Comparison of ENCODE assay signal across 15 mouse cellular contexts in the genomic region with DNA sequence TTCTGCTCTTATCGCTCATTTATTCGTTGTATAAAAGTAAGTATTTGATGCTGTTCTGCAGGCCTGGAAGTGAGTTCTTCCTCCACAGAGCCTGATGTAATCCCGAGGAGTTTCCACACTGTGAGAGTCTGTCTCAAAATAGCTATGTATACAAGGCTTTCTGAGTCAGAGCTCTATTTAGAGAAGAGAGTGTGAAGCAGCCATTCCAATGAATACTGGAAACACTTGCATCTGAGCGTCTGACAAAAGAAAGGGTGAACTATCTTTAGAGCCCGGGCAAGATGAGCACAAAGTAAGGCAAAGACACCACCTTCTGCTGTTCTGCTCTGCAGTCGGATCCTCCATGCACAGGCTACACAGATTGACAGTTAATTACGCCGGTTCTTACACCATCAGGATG.
DNase-seq lines count a peak whose midpoint lies in the region; ATAC-seq and TF ChIP-seq lines count a peak whose summit lies in the region.
"Had no signal": no experiment of that assay in that cellular context is flagged by ENCODE, and none has a peak within 500 bp of the region (broad histone marks: within the 10 kb centered on the region; RNA-seq: fewer than 3 reads in every experiment).

No protein-coding gene starts in this region.

- no peak for TF ChIP-seq EP300 in heart, postnatal 0 days (IDR thresholded peaks at IDR 0.05; ENCODE audit: low read depth)

- H3K4me3 ChIP-seq in heart, embryonic 10.5 days = no peak overlapping the region
- H3K4me3 ChIP-seq in heart, embryonic 12.5 days = no peak overlapping the region
- no peak overlapping the region for H3K4me3 ChIP-seq in heart, postnatal 0 days (ENCODE audit: low read depth, low read length)
- H3K4me3 ChIP-seq: kidney, embryonic 15.5 days; layer of hippocampus, adult 2 months; limb, embryonic 13.5 days had no signal

- DNase-seq in heart, embryonic 10.5 days (ENCODE audit: low spot score) = no peak
- no peak for DNase-seq in heart, postnatal 36 days
- DNase-seq in heart, postnatal 0 days (ENCODE audit: low spot score) = peak; percentile 18
- DNase-seq in right cerebral cortex, postnatal 14 days = peak; percentile 8
- DNase-seq in MN1 (ENCODE audit: low spot score) = no peak
- no peak for DNase-seq in embryo, embryonic 10 days (ENCODE audit: low spot score)
- DNase-seq: cerebellum, adult 11-12 months; lung, postnatal 36 days; midbrain, embryonic 14.5 days; thymus, adult 2 months had no signal

- H3K27me3 ChIP-seq in heart, embryonic 10.5 days (ENCODE audit: insufficient read depth, poor library complexity, severe bottlenecking) = no peaks in the 10 kb centered on the region
- H3K27me3 ChIP-seq in heart, embryonic 12.5 days (replicated peaks) = no peaks in the 10 kb centered on the region
- H3K27me3 ChIP-seq in heart, postnatal 0 days (ENCODE audit: control insufficient read depth, insufficient read depth, low read length) = no peaks in the 10 kb centered on the region
- H3K27me3 ChIP-seq: kidney, embryonic 15.5 days; limb, embryonic 13.5 days had no signal

- no peaks in the 10 kb centered on the region for H3K4me1 ChIP-seq in heart, embryonic 10.5 days
- H3K4me1 ChIP-seq in heart, embryonic 12.5 days (replicated peaks) = no peaks in the 10 kb centered on the region
- no peaks in the 10 kb centered on the region for H3K4me1 ChIP-seq in heart, postnatal 0 days (ENCODE audit: control insufficient read depth, insufficient read depth)
- H3K4me1 ChIP-seq: kidney, embryonic 15.5 days; limb, embryonic 13.5 days had no signal

- H3K4me2 ChIP-seq in heart, embryonic 12.5 days = no peak overlapping the region
- H3K4me2 ChIP-seq in heart, postnatal 0 days (ENCODE audit: low read depth, low read length) = no peak overlapping the region
- H3K4me2 ChIP-seq: kidney, embryonic 15.5 days; limb, embryonic 13.5 days had no signal

- H3K9me3 ChIP-seq in heart, embryonic 10.5 days = no peaks in the 10 kb centered on the region
- H3K9me3 ChIP-seq in heart, embryonic 12.5 days (replicated peaks) = no peaks in the 10 kb centered on the region
- H3K9me3 ChIP-seq in heart, postnatal 0 days (replicated peaks; ENCODE audit: control insufficient read depth, low read length) = no peaks in the 10 kb centered on the region
- H3K9me3 ChIP-seq: kidney, embryonic 15.5 days; limb, embryonic 13.5 days had no signal

- peak overlapping the region; percentile 36; the same call in 1 of the 2 replicates for H3K27ac ChIP-seq in heart, embryonic 10.5 days
- peak overlapping the region; percentile 71; the same call in 1 of the 2 replicates for H3K27ac ChIP-seq in heart, embryonic 12.5 days (ENCODE audit: poor library complexity, severe bottlenecking)
- 0 out of 2 replicates have a peak overlapping the region, but pooled peaks have one; percentile 30 for H3K27ac ChIP-seq in heart, postnatal 0 days (ENCODE audit: low read depth)
- H3K27ac ChIP-seq: kidney, embryonic 15.5 days; layer of hippocampus, adult 2 months; limb, embryonic 13.5 days had no signal

- H3K9ac ChIP-seq in heart, embryonic 12.5 days = no peak overlapping the region
- H3K9ac ChIP-seq in heart, postnatal 0 days (replicated peaks; ENCODE audit: low read depth, low read length) = no peak overlapping the region
- H3K9ac ChIP-seq: kidney, embryonic 15.5 days; limb, embryonic 13.5 days had no signal

- peak; percentile 29; the same call in 1 of the 2 replicates for ATAC-seq in heart, embryonic 12.5 days (ENCODE audit: insufficient number of reproducible peaks, low FRiP score)
- ATAC-seq in heart, postnatal 0 days (ENCODE audit: insufficient read depth, low read depth) = peak; percentile 75
- ATAC-seq: CD4-positive, CD25-positive, alpha-beta regulatory T cell, adult 4 months had no signal

- TF ChIP-seq CTCF in heart, postnatal 0 days (IDR thresholded peaks at IDR 0.05; ENCODE audit: low read depth) = no peak

- no peaks in the 10 kb centered on the region for H3K36me3 ChIP-seq in heart, embryonic 10.5 days
- H3K36me3 ChIP-seq in heart, embryonic 12.5 days = no peaks in the 10 kb centered on the region
- no peaks in the 10 kb centered on the region for H3K36me3 ChIP-seq in heart, postnatal 0 days (replicated peaks; ENCODE audit: control insufficient read depth, insufficient read depth, low read length)
- H3K36me3 ChIP-seq: kidney, embryonic 15.5 days; limb, embryonic 13.5 days had no signal

- WGBS in heart, embryonic 10.5 days = 63% methylated on average over 8 of the region's 8 CpGs
- 59% methylated on average over 8 of the region's 8 CpGs for WGBS in heart, embryonic 12.5 days
- WGBS in heart, postnatal 0 days = 52% methylated on average over 8 of the region's 8 CpGs

- intact Hi-C loops in heart, postnatal 36 days (cut with DNase I) = no loop called here

Comparison
In these comparisons a context has a peak if more than half of its experiments do, and no peak if none do; other contexts are left out.
1. DNase-seq: peak in heart, postnatal 0 days (single experiment) and right cerebral cortex, postnatal 14 days (single experiment); none in heart, embryonic 10.5 days (single experiment), heart, postnatal 36 days (0 of 2), MN1 (single experiment) and embryo, embryonic 10 days (single experiment).
2. Peak in every context shown above with its lines, with median percentiles within 50 percentile points of each other: H3K27ac ChIP-seq.